Mouse (Mus musculus) cerebellum, adult 2 months (tissue): ENCODE data around the gene Opn1mw. TPM values are rescaled to one million over a fixed set of nuclear protein-coding genes. Genes with fewer than 3 reads are reported as not detected.
A peak's percentile ranks its signal among the peaks of the same experiment; 100 is the strongest.

Experiments used
- DNase-seq, 2 experiments: peaks; one replicate each; pipeline ENCODE4 v3.0.0; 2021
- H3K27ac ChIP-seq: fragments of 200-500 bp; 2 replicates; pipeline ENCODE4 v1.5.1; 2012; ENCODE audit warnings: low read length, control low read depth, inconsistent platforms; ENCODE audit not compliant: insufficient read depth
- H3K27me3 ChIP-seq: fragments of 200-500 bp; 2 replicates; pipeline ENCODE4 v1.6.1; 2012; ENCODE audit warnings: inconsistent platforms, mild to moderate bottlenecking, low read length, moderate library complexity; ENCODE audit not compliant: control insufficient read depth, insufficient read depth
- H3K4me1 ChIP-seq: fragments of 200-500 bp; 2 replicates; pipeline ENCODE4 v1.6.1; 2011; ENCODE audit warnings: low read length; ENCODE audit not compliant: control insufficient read depth, insufficient read depth
- H3K4me3 ChIP-seq: fragments of 200-500 bp; replicated peaks from 2 replicates; pipeline ENCODE3; 2011; ENCODE audit warnings: mild to moderate bottlenecking, low read depth, low read length, control low read depth; ENCODE audit not compliant: insufficient read depth
- CTCF ChIP-seq: fragments of 200-500 bp; IDR thresholded peaks from 2 replicates; pipeline ENCODE4 v1.5.1; 2011; ENCODE audit warnings: low read depth, mild to moderate bottlenecking, control low read depth, low read length, moderate library complexity, borderline replicate concordance; ENCODE audit not compliant: insufficient read depth
- POLR2A ChIP-seq: fragments of 200-500 bp; IDR thresholded peaks from 2 replicates; pipeline ENCODE4 v1.6.1; 2011; ENCODE audit warnings: low read length, control low read depth, borderline replicate concordance; ENCODE audit not compliant: insufficient read depth
- WGBS: fragments of 180-500 bp; shearing (Covaris S2); methylation state at CpG from one replicate; pipeline ENCODE4 v1.1.7; 2018; 5-methylcytosine and 5-hydroxymethylcytosine counted together
- polyA plus RNA-seq: library from polyadenylated mRNA; depleted of rRNA; stranded (reverse); fragments of >200 nt; gene quantifications from 2 replicates; pipeline ENCODE4 v1.2.3, GENCODE M21; 2012; rRNA removed

The Opn1mw gene
- polyA plus RNA-seq = 0.57 TPM in 1 of 2 replicates, not detected in the other

DNA sequence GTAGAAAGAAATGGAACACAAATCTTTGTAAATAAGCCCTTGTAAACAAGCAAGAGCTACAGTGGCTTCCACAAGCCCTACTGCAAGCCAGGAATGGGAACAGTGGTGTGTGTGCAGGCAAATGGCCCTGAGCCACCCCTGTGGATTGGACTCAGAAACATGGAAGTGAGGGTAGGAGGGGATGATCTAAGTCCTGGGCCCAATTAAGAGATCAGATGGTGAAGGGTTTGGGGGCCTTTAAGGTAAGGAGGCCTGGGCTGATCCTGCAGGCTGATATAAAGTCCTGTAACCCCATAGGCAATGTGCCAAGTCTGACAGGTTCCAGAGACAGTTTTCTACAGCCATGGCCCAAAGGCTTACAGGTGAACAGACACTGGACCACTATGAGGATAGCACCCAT, at the start of gene Opn1mw:
TSS of gene Opn1mw (plus strand) at position 301 of the 400 bp plus-strand sequence.
- TF ChIP-seq POLR2A (no peak), CTCF (no peak)
- H3K27ac ChIP-seq = no peak within 1 kb of the TSS
- no peaks in the 10 kb centered on the region for H3K4me1 ChIP-seq
- no peaks in the 10 kb centered on the region for H3K27me3 ChIP-seq
- no peak for DNase-seq
- no peak within 1 kb of the TSS for H3K4me3 ChIP-seq

DNA sequence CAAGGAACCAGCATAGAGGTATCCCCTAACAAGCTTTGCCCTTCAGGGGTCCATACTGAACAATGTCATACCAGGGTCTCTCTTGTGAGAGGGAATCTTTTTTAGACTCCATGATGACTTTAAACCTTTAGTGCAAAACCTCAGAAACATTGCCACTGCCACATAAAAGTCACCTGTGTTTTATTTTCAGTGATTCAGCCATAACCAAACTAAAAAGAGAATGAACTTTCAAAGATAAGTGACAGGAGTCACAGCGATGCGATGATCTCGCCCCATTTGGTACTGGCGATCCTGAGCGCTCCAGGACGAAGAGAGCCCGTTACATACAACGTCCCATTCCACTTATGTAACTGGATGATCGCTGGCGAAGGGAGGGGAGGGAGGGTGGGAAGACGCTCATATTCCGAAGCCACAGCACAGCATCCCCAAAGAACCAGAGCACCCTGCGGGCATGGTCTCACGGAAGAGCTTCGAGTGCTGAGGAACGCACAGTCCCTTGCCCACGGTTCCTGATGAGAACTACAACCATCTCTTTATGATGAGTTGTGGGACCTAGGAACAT, 42.9 kb upstream of the Opn1mw start:
- TF ChIP-seq POLR2A (no peak), CTCF (no peak)
- peak overlapping the region; percentile 91 for H3K27ac ChIP-seq
- peak in 1 of 2 experiments; percentile 44 for DNase-seq
- no peaks in the 10 kb centered on the region for H3K27me3 ChIP-seq
- 14% methylated on average over 17 of the region's 17 CpGs for WGBS
- H3K4me3 ChIP-seq = peak overlapping the region; percentile 99
- H3K4me1 ChIP-seq = peaks cover 2% of the 10 kb centered on the region; the same call in 1 of the 2 replicates

DNA sequence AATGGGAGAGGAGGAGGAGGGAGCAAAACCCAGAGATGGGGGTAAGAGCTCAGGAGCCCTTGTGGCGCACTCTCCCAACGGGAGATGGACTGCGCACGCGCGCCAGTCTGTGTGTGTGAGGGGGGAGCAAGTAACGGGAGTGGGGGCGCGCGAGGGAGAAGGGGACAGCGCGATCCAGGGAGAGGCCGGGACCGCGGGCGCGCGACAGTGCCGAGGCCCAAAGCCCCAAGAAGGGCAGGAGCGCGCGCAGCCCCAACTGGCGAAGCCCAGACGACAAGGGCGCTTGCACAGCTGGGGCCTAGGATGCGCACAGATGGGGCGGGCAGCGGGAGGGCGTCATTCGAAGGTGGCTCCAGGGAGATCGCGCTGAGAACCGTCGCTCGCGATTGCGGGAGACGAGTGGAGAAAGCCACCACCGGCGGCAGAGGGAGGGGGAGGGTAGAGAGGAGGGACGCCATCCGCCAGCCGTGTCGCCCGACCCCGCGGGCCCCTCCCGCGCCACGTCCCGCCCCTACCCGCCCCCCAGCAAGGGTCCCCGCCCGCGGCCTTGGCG, 42.2 kb upstream of the Opn1mw start:
- no peaks in the 10 kb centered on the region for H3K27me3 ChIP-seq
- H3K4me1 ChIP-seq = peaks cover 2% of the 10 kb centered on the region; the same call in 1 of the 2 replicates
- H3K4me3 ChIP-seq = peak overlapping the region; percentile 99
- 8% methylated on average over 26 of the region's 56 CpGs for WGBS
- H3K27ac ChIP-seq = peak overlapping the region; percentile 94
- TF ChIP-seq POLR2A (peak; percentile 59; the same call in 1 of the 2 replicates), CTCF (no peak)
- DNase-seq = peak; percentile 85 to 88

DNA sequence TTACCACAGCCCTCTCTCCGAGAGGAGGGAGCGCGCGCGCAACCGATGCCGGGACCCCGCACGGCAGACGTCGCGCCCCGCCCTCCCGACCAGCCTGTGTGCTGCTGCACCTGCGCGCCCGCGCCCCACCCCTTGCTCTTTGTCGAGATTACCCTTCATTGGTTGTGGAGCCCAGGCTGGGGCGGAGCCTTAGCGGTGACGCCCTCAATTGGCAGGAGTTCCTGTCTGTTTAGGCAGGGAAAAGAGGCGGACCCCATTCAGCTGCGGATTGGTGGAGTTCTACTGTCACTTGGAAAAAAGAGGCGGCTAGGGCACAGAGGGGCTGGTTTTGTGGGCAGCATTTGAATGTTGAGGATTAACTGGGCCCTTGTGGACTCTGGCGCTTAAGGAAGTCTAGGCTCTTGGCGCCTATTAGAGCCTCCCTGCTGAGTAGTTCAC, 41.6 kb upstream of the Opn1mw start:
- 4% methylated on average over 14 of the region's 27 CpGs for WGBS

DNA sequence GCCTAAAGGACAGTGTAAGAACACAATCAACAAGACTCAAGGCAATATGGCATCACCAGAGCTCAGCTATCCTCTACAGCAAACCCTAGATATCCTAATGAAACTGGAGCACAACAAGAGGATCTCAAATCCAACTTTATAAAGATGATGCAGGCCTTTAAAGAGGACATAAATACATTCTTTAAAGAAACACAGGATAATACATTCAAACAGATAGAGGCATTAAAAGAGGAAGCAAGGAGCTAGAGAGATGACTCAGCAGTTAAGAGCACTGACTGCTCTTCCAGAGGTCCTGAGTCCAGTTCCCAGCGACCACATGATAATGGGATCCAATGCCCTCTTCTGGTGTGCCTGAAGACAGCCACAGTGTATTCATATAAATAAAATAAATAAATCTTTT, 32.1 kb upstream of the Opn1mw start:
- TF ChIP-seq POLR2A (no peak), CTCF (no peak)

More for the DNA sequence above, 41.6 kb upstream of the Opn1mw start:
- H3K4me3 ChIP-seq = peak overlapping the region; percentile 58
- peaks cover 2% of the 10 kb centered on the region; the same call in 1 of the 2 replicates for H3K4me1 ChIP-seq
- peak; percentile 97 to 99 for DNase-seq
- H3K27me3 ChIP-seq = no peaks in the 10 kb centered on the region
- TF ChIP-seq CTCF (no peak), POLR2A (no peak)
- no peak overlapping the region for H3K27ac ChIP-seq

DNA sequence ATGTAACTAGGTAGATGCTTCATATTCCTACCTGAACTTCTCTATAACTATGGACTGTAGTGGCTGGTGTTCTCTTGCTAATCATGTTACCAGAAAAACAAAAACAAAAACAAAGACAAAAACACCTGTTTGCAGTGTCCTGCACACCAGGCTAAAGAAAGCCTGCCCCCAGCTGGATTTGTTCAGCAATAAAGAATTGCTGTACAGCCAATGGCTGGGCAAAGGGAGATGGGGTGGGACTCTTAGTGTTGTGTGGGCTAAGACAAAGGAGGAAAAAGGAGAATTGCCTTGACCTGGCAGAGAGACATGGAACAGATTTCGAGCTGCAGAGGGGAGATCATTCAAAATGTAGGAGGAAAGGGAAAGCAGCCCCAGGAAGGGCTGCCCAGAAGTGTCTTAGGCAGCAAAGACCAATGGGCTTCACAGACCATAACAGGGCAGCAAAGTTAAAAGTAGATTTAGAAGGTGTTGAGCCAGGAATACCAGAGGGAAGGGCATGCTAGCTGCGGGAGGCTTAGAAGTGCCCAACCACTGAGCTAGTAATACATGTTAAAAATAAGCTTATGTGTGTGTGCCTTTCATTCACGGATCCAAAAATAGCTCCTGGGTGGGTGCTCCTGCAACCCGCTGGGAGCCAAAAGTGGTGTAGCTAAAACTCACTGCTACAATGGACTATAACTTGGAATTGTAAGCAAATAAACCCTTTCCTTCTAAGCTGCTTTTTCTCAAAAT, 23.6 kb upstream of the Opn1mw start:
- Histone ChIP-seq H3K4me3 (no peak overlapping the region), H3K27me3 (no peaks in the 10 kb centered on the region), H3K4me1 (no peaks in the 10 kb centered on the region), H3K27ac (no peak overlapping the region)
- WGBS = 48% methylated on average over 4 of the region's 4 CpGs
- no peak for TF ChIP-seq CTCF
- no peak for TF ChIP-seq POLR2A
- no peak for DNase-seq

More for the DNA sequence above, 32.1 kb upstream of the Opn1mw start:
- H3K4me3 ChIP-seq = no peak overlapping the region
- no peaks in the 10 kb centered on the region for H3K4me1 ChIP-seq
- no peak overlapping the region for H3K27ac ChIP-seq
- H3K27me3 ChIP-seq = no peaks in the 10 kb centered on the region
- WGBS = 76% methylated on average over 1 of the region's 1 CpGs
- DNase-seq = no peak

DNA sequence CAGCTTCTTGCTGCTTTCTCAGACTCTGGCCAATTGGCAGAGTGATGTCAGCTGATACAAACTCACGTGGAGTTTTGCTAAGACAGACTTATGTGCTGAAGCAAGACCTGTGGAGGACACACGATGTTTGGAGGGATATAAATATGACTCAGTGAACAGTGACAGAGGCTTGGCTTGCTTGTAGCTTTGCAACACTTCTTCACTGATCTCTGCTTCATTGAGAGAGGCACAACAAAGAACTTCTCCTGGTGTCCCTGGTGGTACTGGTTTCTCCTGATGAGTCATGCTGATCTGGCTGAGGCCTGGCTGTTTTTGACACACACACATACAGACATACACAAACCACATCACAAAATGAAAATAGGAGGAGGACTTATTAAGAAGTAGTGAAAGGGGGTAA, 21.3 kb upstream of the Opn1mw start:
- Histone ChIP-seq H3K4me1 (no peaks in the 10 kb centered on the region), H3K27ac (no peak overlapping the region), H3K4me3 (no peak overlapping the region), H3K27me3 (no peaks in the 10 kb centered on the region)
- no peak for DNase-seq
- WGBS = 18% methylated on average over 2 of the region's 2 CpGs
- TF ChIP-seq POLR2A (no peak), CTCF (no peak)
